Mouse (Mus musculus) ZHBTc4 (cell line): ENCODE measurements around the gene Tmtc4.

Source experiments
- DNase-seq: peaks from one replicate; pipeline ENCODE4 v3.0.0-alpha.2; 2011; ENCODE audit warnings: low read depth, low spot score

The Tmtc4 gene

DNA sequence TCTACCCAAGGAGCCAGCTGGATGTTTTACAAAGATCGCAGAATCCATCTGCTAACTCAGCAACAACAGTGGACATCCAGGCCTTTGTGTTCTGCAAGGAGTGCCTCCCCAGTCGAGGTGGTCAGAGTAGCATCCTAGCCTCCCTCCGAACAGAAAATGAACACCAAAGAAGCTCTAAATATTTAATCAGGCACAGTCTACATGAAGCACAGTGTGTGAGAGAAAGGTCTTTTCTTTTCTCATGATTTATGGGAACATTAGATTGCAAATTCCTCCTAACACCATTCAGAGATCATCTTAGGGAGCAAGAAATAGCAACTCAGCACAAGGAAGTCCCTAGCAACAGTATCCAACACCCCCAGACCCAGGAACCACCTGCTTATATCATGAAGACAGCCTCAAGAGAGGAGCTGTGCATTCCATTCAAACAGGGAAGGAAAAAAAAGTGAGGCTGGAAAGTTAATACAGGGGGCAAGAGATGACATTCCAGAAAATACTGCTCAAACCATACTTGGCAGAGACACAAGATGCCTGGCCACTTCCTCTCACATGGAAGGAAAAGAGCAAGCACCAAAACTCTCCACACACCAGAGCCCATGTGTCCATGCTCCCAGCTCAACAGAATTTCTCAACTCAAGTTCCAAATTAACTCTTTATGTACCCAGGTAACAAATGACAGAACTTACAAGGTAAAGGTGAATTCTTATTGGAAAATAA is 8.8 kb downstream of the Tmtc4 start:
- no peak for DNase-seq

DNA sequence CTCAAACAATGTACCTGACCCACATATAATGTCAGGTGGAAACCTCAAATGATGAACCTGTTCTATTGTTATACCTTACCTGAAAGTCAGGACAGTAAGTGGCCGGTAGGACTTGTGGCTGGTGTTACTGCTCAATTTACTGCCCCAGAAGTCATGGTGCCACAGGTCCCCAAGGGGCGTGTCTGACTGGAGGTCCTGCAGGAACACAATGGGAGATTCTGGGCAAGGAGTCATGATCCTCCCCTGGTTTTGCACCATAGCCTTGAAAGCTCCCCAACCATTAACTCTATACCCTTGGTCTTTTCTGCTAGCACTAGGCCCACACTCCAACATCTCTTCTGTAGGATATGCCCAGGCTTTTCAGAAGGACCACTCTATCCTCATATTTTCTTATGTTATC is 10.7 kb downstream of the Tmtc4 start:
- DNase-seq = no peak

DNA sequence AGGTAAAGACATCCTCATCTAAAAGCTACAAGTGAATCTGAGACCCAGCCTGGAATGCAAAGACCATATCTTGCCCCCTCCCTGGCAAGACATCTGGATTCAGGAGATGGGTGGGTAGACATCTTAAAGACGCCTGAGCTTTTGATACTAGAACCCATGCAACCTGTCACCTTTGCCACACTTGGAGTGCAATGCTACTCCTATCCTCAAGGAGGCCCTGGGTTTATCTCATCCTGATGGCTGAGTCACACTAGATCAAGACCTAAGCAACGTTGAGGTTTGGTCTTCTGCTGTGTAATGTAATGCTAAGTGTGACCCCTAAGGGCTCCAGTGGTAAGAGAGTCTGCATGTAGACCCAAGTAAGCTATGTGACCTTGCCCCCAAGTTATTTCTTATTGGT is 15.8 kb downstream of the Tmtc4 start:
- peak; percentile 15 for DNase-seq

DNA sequence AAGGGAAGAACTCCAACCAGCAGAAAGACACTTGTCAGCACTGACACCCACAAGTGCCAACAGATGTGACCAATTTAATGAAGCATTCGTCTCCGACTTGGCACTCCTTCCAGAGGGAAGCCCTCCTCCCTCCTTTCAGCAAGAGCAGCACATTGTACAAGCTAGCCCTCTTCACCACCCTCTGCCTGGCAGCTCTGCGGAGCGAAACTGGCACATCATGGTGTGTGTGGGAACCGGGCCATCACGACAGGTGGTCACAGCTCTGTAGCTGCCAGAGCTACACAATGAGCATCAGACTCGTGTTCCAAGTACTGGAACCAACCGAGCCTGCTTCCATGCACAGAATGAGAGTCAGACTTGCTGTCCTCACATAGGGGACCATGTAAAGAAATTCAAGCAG is 25.9 kb downstream of the Tmtc4 start:
- DNase-seq = no peak

DNA sequence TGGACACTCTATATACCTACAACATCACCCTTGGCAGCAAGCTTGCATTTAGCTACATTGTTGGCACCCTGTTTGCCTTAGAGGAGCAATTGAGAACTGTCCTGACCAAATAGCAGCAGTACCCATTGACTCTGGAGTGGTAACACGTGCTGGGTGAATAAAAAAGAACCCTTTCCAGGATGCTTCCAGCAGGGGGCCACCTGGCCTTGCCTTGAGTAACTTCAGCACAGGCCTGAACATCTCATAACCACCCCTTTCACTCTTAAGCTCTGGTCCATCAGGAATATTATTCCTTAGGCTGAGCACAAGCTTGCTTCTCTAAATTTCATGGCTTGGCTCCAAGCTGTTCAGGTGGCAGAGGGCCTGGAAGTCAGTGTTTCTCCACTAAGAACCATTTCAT is 30.5 kb downstream of the Tmtc4 start:
- DNase-seq = peak; percentile 57

DNA sequence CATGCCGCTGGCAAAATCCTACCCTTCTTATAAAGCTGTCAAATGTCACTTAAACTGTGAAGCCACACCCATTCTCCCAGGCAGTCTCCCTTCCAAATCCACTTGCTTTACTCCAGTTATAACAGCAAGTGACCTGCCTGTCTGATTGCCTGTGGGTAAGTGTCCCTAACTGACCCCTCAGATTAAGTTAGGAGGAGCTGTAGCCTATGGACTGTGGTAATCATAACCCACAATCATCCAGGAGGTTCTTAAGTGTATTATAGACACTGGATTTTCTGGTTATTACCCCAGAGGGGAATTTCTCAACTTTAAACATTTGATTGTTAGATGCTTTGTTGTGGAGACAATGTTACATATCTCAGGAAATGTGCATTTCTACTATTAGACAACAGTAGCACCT is 31.3 kb downstream of the Tmtc4 start:
- no peak for DNase-seq

DNA sequence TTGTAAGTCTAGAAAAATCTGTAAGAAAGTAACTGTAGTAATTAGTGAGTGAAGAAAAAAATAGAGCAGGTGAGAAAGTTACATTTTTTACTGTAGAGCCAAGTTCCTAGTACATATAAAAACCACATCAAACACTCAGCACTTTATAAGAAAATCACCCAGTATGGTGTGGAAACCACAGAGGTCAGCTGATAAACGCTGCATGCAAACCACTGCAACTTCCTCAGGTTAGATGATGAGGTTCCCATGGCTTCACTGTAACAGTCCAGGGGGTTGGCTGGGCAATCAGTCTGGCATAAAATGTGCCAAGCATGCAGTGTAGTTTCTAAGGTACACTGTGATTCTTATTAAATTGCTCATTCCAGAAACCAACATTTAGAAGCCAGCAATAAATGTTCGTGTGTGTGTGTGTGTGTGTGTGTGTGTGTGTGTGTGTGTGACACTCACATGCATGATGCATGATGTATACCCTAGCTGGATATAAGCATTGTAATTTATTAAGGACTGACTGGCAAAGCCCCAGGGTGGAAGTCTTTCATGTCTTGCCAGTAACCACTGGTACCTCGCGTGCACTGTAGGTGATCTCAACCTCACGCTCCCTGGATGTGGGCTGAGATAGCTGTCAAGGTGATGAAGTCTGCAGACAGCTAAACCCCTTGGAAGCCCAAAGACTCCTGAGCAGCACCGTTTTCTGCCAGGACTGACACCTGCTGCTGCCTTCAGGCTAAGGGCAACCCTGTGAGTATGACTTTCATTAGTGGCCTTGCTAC is 32.0 kb downstream of the Tmtc4 start:
- DNase-seq = no peak

DNA sequence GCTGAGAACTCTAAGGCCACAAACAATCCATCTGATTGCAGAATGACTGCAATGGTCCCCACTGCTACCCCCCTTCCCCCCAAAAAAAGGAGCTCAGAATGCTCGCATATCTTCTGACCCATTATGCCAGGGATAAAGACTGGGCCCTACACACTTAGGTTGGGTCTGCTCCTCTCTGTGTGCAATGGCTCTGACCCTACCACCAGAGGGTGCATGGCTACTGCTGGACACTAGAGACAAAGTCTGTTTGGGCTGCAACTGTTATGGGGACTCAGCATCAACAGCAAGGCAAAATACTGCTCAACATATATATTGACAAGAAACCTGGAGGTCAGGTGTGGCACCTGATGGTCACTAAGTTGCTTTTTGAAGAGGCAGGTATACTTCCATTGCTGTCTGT is 32.9 kb downstream of the Tmtc4 start:
- DNase-seq = peak; percentile 26

DNA sequence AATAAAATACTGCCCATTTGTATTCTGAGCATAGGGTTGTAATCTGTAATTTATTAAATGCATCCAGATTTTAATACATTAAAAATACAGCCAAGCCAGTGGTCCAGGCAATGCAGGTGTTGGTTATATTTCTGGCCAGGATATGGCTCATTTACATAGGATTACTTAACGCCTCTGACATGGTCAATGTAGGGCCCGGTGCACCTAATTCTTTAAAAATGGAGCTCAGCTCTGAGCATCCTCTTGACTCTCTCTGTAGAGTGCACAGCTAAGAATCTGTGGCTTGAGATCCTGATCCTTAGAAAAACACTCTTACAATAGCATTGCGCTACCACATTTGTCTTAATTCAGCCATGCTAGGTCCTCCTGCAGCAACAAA is 40.4 kb downstream of the Tmtc4 start:
- no peak for DNase-seq

DNA sequence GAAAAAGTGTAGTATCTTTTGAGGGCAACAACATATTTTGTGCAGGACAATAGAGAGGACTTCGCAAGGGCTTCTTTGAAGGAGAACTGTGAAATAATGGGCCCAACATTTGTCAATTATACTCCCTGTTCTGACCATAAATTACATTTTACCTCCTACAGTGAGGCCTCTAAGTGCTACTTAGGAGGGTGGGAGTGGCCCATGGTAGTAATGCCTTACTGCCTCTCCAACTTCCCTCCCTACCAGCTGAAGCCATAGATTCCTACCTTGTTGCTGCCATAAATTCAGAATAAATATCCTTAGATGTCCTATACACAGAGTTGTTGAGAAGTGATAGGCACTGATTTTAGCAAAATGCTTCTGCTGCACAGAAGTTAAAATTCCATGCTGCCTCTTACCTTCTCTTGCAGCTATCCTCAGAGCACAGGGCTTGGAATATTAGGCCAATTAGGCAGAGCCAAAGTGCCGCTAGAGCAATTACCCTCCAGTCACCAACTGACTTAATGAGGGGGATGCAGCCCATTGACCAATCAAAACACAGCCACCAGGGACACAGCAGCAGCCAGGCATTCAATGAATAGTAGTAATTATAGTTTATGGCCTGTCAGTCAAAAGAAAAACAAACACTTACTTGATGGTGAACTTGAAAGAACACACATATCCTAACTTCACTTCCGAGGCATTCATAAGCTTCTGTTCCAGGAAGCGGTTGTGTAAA is 40.9 kb downstream of the Tmtc4 start:
- no peak for DNase-seq

DNA sequence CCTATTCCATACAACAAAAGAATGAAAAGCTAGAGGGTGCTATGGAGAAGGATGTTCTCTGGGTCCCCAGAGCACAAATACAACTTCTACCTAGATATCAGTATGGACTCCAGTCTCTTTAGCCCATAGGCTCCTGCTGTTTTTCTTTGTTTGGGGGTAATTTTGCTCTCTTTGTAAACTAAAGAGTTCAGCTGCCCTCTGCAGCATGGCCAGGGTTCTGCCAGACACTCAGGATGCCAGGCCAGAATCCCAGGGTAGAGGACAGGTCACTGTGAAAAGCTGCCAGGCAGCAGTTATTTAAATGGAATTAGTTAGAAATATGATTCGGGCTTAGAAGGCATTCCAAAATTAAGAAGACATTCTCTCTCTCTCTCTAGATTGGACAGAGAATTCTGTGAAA is 47.4 kb downstream of the Tmtc4 start:
- no peak for DNase-seq

DNA sequence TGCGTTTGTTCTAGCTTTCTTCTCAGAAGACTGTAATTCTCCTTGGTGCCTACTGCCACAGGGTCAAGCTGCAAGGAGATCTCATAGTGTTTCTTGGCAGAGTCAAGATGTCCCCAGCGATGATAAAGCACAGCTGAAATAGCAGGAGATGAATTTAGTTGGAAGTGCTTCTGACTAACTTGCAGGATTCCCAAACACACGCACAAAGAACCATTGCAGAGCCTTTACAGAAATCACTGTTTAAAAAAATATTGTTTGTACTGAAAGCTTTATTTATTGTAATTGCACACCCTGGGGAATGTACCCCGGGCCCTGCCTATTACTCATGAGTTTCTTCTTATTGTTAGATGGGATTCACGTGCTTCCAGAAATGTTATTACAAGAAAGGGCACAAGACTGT is 63.8 kb downstream of the Tmtc4 start:
- DNase-seq = no peak

DNA sequence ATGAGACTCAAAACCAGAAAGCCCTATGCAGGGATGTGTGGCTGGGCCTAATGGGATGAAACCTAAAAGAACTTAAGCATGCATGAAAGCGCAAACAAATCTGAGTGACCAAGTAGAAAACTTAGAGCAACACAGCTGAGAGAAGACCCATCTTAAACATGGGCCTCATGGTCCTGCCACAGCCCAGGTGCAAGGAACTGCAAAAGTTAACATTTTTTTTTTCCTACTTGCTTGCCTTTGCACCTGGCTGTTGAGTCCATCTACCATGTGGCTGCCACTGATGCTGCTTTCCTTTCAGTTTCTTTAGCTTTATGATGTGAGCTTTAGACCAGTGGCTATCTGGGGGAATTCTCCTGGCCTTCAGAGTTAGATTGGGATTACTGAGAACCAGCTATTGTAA is 66.2 kb downstream of the Tmtc4 start:
- DNase-seq = no peak

DNA sequence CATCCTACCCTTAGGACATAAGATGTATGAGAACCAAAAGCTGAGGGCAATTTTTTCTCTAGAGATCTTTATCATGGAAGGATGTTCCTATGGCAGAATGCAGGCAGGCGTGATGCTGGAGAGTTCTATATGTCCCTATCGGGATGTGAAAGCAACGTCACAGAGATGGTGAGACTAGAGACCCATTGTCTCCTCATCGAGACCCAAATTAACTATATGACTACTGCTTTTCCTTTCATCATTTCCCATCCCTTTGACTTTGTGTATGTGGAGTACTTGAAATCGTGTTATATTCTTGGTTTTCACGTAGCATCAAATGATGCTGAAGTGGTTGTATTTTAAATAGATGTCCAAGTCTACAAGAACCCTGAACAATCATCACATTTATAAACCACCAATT is 70.2 kb downstream of the Tmtc4 start, which contains the start of gene Ggact:
TSS of gene Ggact (minus strand) at position 101 of the 400 bp plus-strand sequence.
- DNase-seq = no peak

DNA sequence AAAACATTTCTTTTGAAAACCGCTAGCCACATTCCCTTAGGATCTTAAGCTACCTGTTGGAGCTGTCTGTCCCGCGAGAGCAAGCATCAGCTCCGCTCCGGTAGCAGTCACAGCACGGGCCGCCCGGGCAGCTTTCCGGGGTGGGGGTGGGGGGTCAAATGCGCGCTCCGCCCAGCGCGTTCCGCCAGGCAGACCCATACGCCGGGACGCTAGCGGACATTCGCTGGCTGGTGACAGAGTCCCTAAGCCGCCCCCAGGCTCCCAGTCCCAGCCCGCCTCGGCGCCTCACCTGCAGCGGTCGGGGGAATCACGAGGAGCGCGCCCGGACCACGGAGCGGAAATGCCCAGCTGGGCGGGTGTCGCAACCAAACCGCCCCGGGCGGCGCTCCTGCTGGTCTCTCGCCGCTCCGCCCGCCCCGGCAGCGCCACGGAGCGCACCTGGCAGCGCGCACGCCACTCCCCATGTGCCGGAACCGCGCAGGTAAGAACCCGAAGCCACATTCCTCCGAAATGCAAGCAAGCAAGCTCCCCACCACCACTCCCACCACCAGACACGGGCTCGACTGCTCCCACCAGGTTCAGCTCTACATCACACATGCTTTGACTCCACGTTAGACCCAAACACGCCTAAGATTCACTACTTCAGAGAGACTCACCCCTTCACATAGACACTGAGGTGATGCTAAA is 70.9 kb downstream of the Tmtc4 start:
- DNase-seq = peak; percentile 91

DNA sequence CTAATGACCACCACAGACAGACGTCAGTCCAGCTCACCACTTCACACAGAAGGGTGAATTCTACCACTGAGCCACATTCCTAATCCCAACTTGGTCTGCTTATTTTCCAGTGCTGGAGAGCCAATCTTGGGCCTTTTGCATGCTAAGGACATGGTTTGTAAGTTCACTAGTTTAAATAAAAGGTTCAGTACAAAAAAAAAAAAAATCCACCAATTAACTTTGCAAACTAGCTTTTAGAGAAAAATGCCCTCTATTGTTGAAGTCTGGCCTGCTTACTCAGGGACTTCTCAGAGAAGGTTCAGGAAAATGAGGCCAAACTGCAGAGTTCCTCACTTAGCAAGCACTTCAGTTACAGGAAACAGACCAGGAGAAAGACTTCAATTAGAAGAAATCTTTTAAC is 71.7 kb downstream of the Tmtc4 start:
- no peak for DNase-seq

DNA sequence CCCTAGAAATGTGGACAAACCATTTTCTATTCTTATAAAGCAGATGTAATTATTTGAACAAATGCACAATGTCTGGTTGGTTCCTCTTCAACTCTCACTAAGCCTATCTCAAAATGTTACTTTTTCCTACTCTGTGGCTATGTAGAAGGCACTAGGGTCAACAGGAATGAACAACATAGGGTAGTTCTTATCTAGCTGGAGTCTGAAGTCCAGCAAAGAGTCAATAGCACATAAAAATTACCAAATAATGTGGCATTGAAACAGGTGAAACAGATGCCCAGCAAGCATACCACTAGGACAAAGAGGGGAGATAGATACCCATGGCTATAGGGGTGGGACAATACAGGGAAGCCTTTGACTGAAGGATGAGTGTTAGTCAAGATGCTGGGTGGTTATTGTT is 72.6 kb downstream of the Tmtc4 start:
- no peak for DNase-seq

DNA sequence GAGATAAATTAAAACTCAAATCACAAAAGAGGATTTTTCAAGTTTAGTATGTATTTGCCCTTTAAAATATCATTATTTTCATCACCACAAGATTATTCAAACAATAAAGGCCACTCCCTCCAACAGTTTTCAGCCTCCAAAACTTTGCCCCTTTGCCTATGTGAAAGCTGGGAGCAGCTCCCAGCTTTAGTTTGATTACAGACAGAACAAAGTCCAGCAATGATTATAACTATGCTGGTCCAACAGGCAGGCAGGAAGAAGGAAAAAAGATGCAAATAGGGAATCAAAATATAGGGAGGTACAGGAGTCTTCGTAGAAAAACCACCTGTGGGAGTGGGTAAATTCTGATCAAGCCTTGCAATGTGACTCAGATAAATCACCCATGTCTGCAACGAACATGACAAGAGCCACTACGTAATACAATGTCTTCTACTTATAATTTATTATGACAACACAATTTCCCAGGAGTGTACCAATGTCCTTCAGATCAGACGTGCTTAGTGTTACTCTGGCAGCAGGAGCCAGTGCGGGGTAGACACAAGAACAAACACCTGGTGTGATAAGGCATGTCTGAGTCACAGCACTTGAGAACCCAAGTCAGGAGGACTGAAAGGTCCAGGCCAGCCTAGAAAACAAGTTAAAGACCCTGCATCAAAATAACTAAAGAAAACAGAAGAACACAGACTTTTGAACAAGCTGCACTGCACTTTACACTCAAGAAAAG is 74.3 kb downstream of the Tmtc4 start:
- DNase-seq = no peak

DNA sequence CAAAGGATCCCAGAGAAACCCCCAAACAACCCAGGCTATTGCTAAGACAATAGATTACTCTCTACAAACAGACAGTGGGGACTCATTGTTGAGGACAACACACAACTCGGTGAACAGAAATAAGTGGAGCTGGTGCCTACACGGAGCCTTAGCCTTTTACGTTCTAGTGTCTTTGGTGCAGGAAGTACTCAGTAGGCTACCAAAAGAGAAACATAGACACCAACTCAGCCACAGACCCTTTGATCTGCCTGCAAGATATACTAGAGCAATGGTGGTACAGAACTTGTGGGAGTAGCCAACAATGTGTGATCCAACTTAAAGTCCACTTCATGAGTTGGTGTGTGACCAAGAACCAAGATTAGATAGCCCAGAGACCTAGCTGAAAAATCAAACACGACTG is 75.8 kb downstream of the Tmtc4 start:
- no peak for DNase-seq

DNA sequence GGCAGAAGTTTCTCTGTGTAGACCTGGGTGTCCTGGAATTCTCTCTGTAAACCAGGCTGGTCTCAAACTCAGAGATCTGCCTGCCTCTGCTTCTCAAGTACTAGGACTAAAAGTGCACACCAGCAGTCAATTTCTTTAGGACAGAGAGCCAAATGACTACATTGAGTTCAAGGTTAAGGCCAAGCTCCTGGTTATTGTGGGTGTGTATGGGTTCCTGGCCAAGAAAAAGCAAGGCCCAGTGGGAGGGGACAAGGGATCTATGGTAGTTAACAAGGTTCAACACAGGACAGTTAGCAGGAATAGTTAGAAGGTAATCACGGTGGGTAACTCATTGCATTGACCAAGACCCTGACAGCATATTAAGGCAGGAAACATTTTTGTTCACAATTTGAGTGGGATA is 78.8 kb downstream of the Tmtc4 start:
- DNase-seq = no peak

DNA sequence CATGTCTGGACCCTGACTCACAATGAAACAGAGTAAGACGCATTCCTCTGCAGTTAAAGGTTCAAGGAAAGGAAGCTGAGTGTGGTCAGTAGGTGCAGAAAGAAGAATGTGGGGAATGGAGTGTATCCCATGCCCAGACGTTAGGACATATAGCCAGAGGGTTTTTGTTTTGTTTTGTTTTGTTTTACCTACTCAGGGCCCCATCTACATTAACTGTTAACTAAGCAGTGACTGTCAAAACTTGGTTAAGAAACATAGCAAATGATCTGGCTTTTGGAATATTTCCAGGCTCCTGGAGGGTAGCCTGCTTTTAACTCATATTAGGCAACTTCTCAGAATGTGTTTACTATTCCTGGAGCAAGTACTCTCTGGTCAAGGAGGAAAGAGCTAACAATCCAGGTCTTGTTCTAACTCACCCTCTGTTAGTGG is 79.9 kb downstream of the Tmtc4 start:
- no peak for DNase-seq
